Mouse (Mus musculus) spleen, postnatal 14 days (tissue): ENCODE data around the gene Nol4l.

Experiments
- DNase-seq, 2 experiments: peaks; one replicate each; pipeline ENCODE4 v3.0.0; 2021 to 2022; ENCODE audit warnings: low spot score in 2 of 2

Gene Nol4l

GRCm38 (mm10) chr2:153445137-153446016, 84.4 kb downstream of the Nol4l start:
- no peak for DNase-seq

GRCm38 (mm10) chr2:153444254-153445136, 85.3 kb downstream of the Nol4l start:
- peak in 1 of 2 experiments; percentile 22 for DNase-seq

- no peak for DNase-seq
Observed at GRCm38 (mm10) chr2:153443434-153444240, 86.1 kb downstream of the Nol4l start.

GRCm38 (mm10) chr2:153442720-153443119, 87.1 kb downstream of the Nol4l start:
- DNase-seq = no peak

GRCm38 (mm10) chr2:153441228-153441627, 88.5 kb downstream of the Nol4l start:
- DNase-seq = no peak

- no peak for DNase-seq
Observed at GRCm38 (mm10) chr2:153440755-153441154, 89.0 kb downstream of the Nol4l start.

- no peak for DNase-seq
Observed at GRCm38 (mm10) chr2:153437306-153437659, 92.5 kb downstream of the Nol4l start.

GRCm38 (mm10) chr2:153436641-153437305, 93.0 kb downstream of the Nol4l start:
- DNase-seq = no peak

GRCm38 (mm10) chr2:153434880-153435831, 94.6 kb downstream of the Nol4l start:
- no peak for DNase-seq

GRCm38 (mm10) chr2:153433859-153434258, 95.9 kb downstream of the Nol4l start:
- DNase-seq = no peak

GRCm38 (mm10) chr2:153432492-153432891, 97.3 kb downstream of the Nol4l start:
- no peak for DNase-seq

GRCm38 (mm10) chr2:153430571-153430970, 99.2 kb downstream of the Nol4l start:
- no peak for DNase-seq

- no peak for DNase-seq
Observed at GRCm38 (mm10) chr2:153428485-153428884, 101.3 kb downstream of the Nol4l start.

- DNase-seq = no peak
Observed at GRCm38 (mm10) chr2:153426931-153427330, 102.8 kb downstream of the Nol4l start.

- no peak for DNase-seq
Observed at GRCm38 (mm10) chr2:153425998-153426670, 103.6 kb downstream of the Nol4l start.

GRCm38 (mm10) chr2:153425124-153425844, 104.5 kb downstream of the Nol4l start:
- DNase-seq = no peak

GRCm38 (mm10) chr2:153424557-153424956, 105.2 kb downstream of the Nol4l start:
- no peak for DNase-seq

- no peak for DNase-seq
Observed at GRCm38 (mm10) chr2:153423113-153423512, 106.7 kb downstream of the Nol4l start.

GRCm38 (mm10) chr2:153422051-153422450, 107.7 kb downstream of the Nol4l start:
- DNase-seq = no peak
